Mouse (Mus musculus) thymus, postnatal 25 days (tissue): Measurements from ENCODE around the gene Snorc.

Experiments used
- DNase-seq: peaks from one replicate; pipeline ENCODE4 v3.0.0; 2022

Gene Snorc

GRCm38 (mm10) chr1:87510845-87511244, 40.8 kb downstream of the Snorc start:
- DNase-seq = no peak

GRCm38 (mm10) chr1:87520467-87520866, 50.4 kb downstream of the Snorc start:
- no peak for DNase-seq

- DNase-seq = no peak
Observed at GRCm38 (mm10) chr1:87521523-87521922, 51.5 kb downstream of the Snorc start.

- no peak for DNase-seq
Observed at GRCm38 (mm10) chr1:87525041-87525440, 55.0 kb downstream of the Snorc start.
